Comparison of ENCODE assay signal across 14 mouse cellular contexts in the genomic region with DNA sequence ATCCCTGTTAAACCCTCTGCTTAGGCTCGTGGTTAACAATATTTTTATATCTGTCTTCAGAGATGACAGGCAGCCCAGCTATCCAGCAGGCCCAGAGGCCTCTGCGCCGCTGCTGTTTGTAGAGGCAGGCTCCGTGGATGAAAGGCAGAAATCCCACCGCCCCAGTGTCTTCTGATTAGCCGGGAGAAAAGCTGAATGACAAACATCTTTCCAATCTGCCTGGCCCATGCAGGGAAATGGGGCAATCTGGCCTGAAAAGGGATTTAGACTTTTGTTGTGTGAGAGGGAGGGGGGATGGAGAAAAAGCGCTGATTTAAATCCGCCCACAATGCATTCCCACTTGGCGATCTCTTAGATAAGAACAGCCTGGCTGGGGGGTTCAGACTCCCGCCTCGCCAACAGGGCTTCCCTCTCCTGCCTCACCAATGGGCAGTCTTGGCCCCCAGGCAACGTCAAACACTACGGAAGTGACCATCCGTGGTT.
DNase-seq lines count a peak whose midpoint lies in the region; ATAC-seq and TF ChIP-seq lines count a peak whose summit lies in the region.
"Had no signal": no experiment of that assay in that cellular context is flagged by ENCODE, and none has a peak within 500 bp of the region (broad histone marks: within the 10 kb centered on the region; RNA-seq: fewer than 3 reads in every experiment).

No protein-coding gene starts in this region.

- H3K9me3 ChIP-seq in heart, embryonic 12.5 days (replicated peaks) = no peaks in the 10 kb centered on the region
- H3K9me3 ChIP-seq in forebrain, embryonic 12.5 days = no peaks in the 10 kb centered on the region
- H3K9me3 ChIP-seq in limb, embryonic 10.5 days (replicated peaks) = no peaks in the 10 kb centered on the region
- H3K9me3 ChIP-seq in neural tube, embryonic 15.5 days (replicated peaks) = no peaks in the 10 kb centered on the region
- no peaks in the 10 kb centered on the region for H3K9me3 ChIP-seq in liver, postnatal 0 days (ENCODE audit: low read length)
- H3K9me3 ChIP-seq: kidney, embryonic 15.5 days had no signal

- H3K4me2 ChIP-seq in heart, embryonic 12.5 days = peak overlapping the region; percentile 32
- H3K4me2 ChIP-seq in forebrain, embryonic 12.5 days = peak overlapping the region; percentile 51
- 0 out of 2 replicates have a peak overlapping the region, but pooled peaks have one; percentile 17 for H3K4me2 ChIP-seq in neural tube, embryonic 15.5 days
- H3K4me2 ChIP-seq in liver, postnatal 0 days (ENCODE audit: low read depth, low read length) = no peak overlapping the region
- H3K4me2 ChIP-seq: kidney, embryonic 15.5 days; liver, embryonic 11.5 days had no signal

- no peak for ATAC-seq in heart, embryonic 12.5 days (ENCODE audit: insufficient number of reproducible peaks, low FRiP score)
- peak; percentile 66 for ATAC-seq in forebrain, embryonic 12.5 days (ENCODE audit: low FRiP score)
- ATAC-seq in neural tube, embryonic 15.5 days (ENCODE audit: low FRiP score) = no peak; the same call in 1 of the 2 replicates
- no peak for ATAC-seq in liver, postnatal 0 days

- TF ChIP-seq CTCF in liver, postnatal 0 days (IDR thresholded peaks at IDR 0.05; ENCODE audit: low read depth) = no peak

- no peak overlapping the region for H3K27ac ChIP-seq in heart, embryonic 12.5 days (ENCODE audit: poor library complexity, severe bottlenecking)
- H3K27ac ChIP-seq in forebrain, embryonic 12.5 days = peak overlapping the region; percentile 82
- peak overlapping the region; percentile 42; the same call in 1 of the 2 replicates for H3K27ac ChIP-seq in limb, embryonic 10.5 days
- no peak overlapping the region for H3K27ac ChIP-seq in neural tube, embryonic 15.5 days (replicated peaks)
- H3K27ac ChIP-seq in liver, postnatal 0 days (ENCODE audit: low read depth) = no peak overlapping the region
- H3K27ac ChIP-seq: kidney, embryonic 15.5 days had no signal

- H3K9ac ChIP-seq in heart, embryonic 12.5 days = no peak overlapping the region
- H3K9ac ChIP-seq in forebrain, embryonic 12.5 days = peak overlapping the region; percentile 0; the same call in 1 of the 2 replicates
- no peak overlapping the region for H3K9ac ChIP-seq in neural tube, embryonic 15.5 days (replicated peaks)
- no peak overlapping the region for H3K9ac ChIP-seq in liver, postnatal 0 days (replicated peaks)
- H3K9ac ChIP-seq: kidney, embryonic 15.5 days had no signal

- no peaks in the 10 kb centered on the region; the same call in 1 of the 2 replicates for H3K27me3 ChIP-seq in heart, embryonic 12.5 days (replicated peaks)
- peaks cover 6% of the 10 kb centered on the region; the same call in 1 of the 2 replicates for H3K27me3 ChIP-seq in forebrain, embryonic 12.5 days
- H3K27me3 ChIP-seq in limb, embryonic 10.5 days (ENCODE audit: low read depth, poor library complexity, severe bottlenecking) = peaks cover 12% of the 10 kb centered on the region
- no peaks in the 10 kb centered on the region for H3K27me3 ChIP-seq in neural tube, embryonic 15.5 days (replicated peaks)
- 0 out of 2 replicates have a peak, but pooled peaks cover 3% of the 10 kb centered on the region for H3K27me3 ChIP-seq in liver, postnatal 0 days (ENCODE audit: insufficient read depth, low read length)

- no peak for TF ChIP-seq EP300 in liver, postnatal 0 days (IDR thresholded peaks at IDR 0.05; ENCODE audit: low read depth)

- no peaks in the 10 kb centered on the region for H3K36me3 ChIP-seq in heart, embryonic 12.5 days
- H3K36me3 ChIP-seq in forebrain, embryonic 12.5 days (replicated peaks) = no peaks in the 10 kb centered on the region
- no peaks in the 10 kb centered on the region for H3K36me3 ChIP-seq in limb, embryonic 10.5 days
- H3K36me3 ChIP-seq in neural tube, embryonic 15.5 days = no peaks in the 10 kb centered on the region
- no peaks in the 10 kb centered on the region for H3K36me3 ChIP-seq in liver, postnatal 0 days (replicated peaks; ENCODE audit: insufficient read depth, low read length)
- H3K36me3 ChIP-seq: kidney, embryonic 15.5 days had no signal

- DNase-seq in heart, postnatal 10 days = no peak
- DNase-seq in limb, embryonic 10.5 days (ENCODE audit: low spot score) = no peak
- DNase-seq in gastrocnemius, postnatal 10 days = no peak
- DNase-seq in liver, postnatal 0 days = no peak
- DNase-seq in layer of hippocampus, postnatal 14 days (ENCODE audit: low spot score in 2 of 2) = no peak
- DNase-seq: adrenal gland, adult 2 months; cerebellum, adult 9-10 months; thymus, postnatal 36 days had no signal

- intact Hi-C loops in heart, postnatal 10 days (cut with DNase I) = no loop called here

- H3K4me1 ChIP-seq in heart, embryonic 12.5 days (replicated peaks) = peaks cover 10% of the 10 kb centered on the region; the same call in 1 of the 2 replicates
- peaks cover 38% of the 10 kb centered on the region for H3K4me1 ChIP-seq in forebrain, embryonic 12.5 days
- peaks cover 22% of the 10 kb centered on the region for H3K4me1 ChIP-seq in limb, embryonic 10.5 days
- H3K4me1 ChIP-seq in neural tube, embryonic 15.5 days = peaks cover 17% of the 10 kb centered on the region
- H3K4me1 ChIP-seq in liver, postnatal 0 days (ENCODE audit: insufficient read depth) = no peaks in the 10 kb centered on the region
- H3K4me1 ChIP-seq: megakaryocyte, embryonic 14.5 days had no signal

- no peak overlapping the region for H3K4me3 ChIP-seq in heart, embryonic 12.5 days
- peak overlapping the region; percentile 13; the same call in 1 of the 2 replicates for H3K4me3 ChIP-seq in forebrain, embryonic 12.5 days (replicated peaks)
- H3K4me3 ChIP-seq in limb, embryonic 10.5 days = peak overlapping the region; percentile 15; the same call in 1 of the 2 replicates
- no peak overlapping the region for H3K4me3 ChIP-seq in neural tube, embryonic 15.5 days (replicated peaks)
- H3K4me3 ChIP-seq in liver, postnatal 0 days (ENCODE audit: low read depth, low read length) = no peak overlapping the region
- H3K4me3 ChIP-seq: kidney, embryonic 15.5 days; megakaryocyte, embryonic 14.5 days had no signal

- WGBS in heart, embryonic 12.5 days = 9% methylated on average over 14 of the region's 14 CpGs
- 1% methylated on average over 14 of the region's 14 CpGs for WGBS in forebrain, embryonic 12.5 days
- 22% methylated on average over 14 of the region's 14 CpGs for WGBS in limb, embryonic 10.5 days
- WGBS in neural tube, embryonic 15.5 days = 19% methylated on average over 14 of the region's 14 CpGs
- 44% methylated on average over 14 of the region's 14 CpGs for WGBS in liver, postnatal 0 days (ENCODE audit: insufficient replicate concordance)

Comparison
In these comparisons a context has a peak if more than half of its experiments do, and no peak if none do; other contexts are left out.
1. H3K27ac ChIP-seq: peak in forebrain, embryonic 12.5 days (single experiment) and limb, embryonic 10.5 days (single experiment); none in heart, embryonic 12.5 days (single experiment), neural tube, embryonic 15.5 days (single experiment) and liver, postnatal 0 days (single experiment).
2. H3K4me3 ChIP-seq: peak in forebrain, embryonic 12.5 days (single experiment) and limb, embryonic 10.5 days (single experiment); none in heart, embryonic 12.5 days (single experiment), neural tube, embryonic 15.5 days (single experiment) and liver, postnatal 0 days (single experiment).